Mouse (Mus musculus) thymus, adult 18-20 months (tissue): ENCODE measurements at regions not wholly inside any gene's neighbourhood (a gene's known extent, or its start where the extent isn't known, plus 50 kb on each side); places are given as distances from the start of the nearest gene placed in this dataset.

Experiments used
- DNase-seq, 2 experiments: peaks; one replicate each; pipeline ENCODE4 v3.0.0; 2022; ENCODE audit warnings: mixed read lengths in 2 of 2

DNA sequence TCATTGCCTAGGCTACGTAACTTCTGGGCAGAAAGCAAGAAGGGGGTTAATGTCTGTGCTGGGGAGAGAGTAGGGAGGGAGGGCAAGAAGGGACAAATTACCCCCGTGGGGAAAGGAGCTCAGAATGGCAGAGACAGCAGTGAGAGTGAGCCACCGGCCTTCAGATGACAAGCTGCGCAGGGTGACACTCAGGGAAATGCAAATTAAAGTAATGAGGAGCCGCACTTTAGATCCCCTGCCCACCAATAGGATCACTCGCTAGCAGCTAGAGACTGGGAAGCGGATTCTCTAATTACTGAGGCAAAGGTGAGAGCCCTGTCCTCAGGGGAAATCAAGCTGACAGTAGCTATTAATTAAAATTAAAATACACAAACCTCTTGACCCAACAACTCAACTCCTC is 202.5 kb downstream of the Arhgef10l start:
- DNase-seq, result no peak

DNA sequence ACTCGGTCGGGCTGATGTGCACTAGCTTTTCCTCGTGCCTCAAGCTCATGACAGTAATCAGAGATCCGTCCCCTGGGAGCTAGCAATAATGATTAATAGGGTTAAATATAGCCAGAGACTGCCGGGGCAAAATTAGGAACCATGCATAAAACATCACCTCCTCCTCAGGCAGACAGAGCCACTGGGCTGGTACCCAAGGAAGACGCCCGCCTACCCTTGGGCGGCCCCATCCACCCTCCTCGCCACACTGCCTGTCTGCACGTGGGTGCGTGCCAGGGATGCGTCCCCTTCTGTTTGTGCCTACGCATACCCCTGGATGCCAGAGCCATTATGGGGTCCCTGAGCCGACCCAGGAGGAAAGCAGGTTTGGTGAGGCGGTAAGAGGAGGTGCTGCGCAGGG is 204.5 kb downstream of the Arhgef10l start:
- no peak for DNase-seq

DNA sequence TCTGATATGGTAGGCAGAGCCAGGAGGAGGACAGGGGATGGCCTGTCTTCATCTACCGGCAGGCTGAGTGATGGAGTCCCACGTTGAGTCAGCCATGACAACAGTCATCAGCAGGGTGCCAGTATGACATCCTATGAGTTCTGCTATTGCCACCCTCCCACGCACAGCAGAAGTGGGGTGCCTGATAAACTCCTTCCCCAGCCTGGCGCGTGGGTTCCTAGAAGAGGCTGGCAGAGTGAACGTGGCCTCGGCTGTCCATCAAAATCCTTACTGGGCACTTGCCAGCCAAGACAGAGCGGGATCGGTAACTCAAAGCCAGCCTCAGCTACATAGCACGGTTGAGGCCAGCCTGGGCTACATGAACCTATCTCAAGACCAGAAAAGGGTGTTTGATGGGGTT is 202.5 kb upstream of the Igsf21 start:
- DNase-seq, result no peak

DNA sequence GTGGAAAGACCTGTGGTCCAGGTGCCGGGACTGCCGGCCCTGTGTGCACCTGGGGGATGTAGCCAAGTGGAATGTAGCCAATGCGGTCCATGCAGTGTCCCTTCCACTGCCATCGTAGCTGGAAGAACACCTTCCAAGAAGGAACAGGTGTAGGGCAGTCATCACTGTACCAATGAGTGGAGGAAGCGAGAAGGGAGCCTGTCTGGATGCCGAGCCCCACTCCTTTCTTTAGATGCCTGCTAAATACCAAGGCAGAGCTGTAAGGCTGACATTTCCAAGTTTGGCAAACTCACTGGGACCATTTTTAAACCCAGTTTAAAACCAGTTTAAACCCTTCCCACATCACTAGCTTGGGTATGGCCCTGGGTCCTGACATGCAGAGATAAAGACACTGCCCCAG is 199.9 kb upstream of the Igsf21 start:
- DNase-seq, result no peak

DNA sequence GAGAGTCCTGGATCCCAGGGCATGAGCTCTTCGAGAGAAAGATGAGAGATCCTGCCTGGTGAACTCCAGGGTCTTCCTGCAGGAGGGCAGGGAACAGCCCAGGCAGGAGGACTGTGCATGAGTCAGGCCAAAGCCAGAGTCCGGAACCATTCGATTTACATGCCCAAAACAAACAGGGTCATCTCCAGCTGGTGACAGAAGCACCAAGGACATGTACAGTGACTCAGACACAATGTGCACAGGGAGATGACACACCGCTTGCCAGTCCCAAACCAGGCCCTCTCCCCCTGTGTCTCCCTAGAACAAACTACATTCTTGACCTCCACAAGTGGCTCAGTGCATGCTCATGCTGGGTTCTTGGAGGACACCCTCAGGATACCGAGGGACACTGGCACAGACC is 199.3 kb upstream of the Igsf21 start:
- no peak for DNase-seq

DNA sequence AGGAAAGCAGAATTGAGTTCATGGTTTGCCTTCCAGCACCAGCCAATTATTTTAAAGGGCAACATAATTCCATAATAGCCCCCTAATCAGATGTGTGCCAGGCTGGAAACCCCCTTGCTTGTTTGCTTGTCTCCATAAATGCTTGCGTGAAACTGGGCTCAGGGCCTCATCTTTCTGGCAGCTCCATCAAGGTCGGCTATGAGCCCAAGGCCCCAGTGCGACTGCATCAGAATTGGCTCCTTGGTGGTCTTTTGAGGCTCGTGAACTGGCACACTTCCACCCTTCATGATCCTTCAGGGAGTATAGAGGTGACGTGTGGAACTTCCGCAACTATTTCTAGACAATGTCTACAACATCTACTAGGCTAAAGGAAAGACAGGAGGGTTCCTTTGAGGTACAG is 196.6 kb upstream of the Igsf21 start:
- no peak for DNase-seq

DNA sequence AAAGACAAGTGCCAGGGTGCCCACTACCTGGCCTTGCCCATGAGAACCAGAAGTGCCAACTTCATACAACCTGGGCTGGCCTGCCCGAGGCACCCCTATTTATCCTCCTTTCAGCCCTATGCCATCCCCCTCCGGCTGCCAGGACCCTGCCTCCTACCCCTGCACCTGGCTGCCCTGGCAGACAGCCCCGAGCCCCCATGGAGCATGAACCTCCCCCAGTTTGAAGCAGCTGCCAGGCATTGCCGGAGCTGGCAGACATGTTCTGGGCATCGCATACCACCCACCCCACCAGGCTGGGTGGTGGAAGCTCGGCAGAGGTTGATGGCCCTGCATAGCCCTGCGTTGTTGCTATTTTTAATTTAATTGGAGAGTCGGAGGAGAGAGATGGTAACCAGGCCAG is 195.2 kb upstream of the Igsf21 start:
- DNase-seq, result no peak

DNA sequence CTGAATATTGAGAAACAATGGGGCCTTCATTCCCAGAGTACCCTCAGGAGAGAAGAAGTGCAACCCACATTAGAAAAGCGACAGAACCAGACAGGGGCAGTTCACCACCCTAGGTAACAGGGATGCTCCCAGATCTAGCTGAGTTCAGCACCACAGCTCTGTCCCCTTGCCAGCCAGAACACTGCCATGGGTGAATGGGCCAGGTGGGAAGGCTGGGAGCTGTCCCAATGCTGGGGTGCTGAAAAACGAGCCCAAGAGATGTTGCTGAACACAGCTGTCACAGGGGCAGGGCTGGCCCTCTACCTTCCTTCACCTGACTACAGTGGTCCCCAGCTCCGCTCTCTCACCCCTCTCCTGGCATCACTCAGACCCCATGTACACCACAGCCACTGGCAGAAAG is 193.3 kb upstream of the Igsf21 start:
- DNase-seq, result no peak

DNA sequence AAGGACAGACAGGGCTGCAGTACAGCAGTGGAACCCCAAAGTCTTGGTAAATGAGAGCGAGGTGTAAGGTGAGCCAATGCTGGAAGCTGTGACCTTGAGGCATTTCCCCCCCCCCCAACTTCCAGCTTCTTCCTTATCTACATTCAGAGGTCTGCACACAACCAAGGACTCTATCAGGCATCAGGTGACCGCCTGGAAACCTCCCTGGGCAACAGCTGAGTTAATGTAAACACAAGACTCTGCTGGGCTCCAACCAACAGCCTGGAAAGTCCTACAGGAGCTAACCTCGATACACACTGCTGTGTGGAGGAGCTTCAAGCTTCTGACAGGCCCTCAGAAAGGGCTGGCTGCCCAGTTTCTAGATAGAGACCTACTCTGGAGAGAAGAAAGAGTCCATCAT is 189.4 kb upstream of the Igsf21 start:
- DNase-seq, result no peak

DNA sequence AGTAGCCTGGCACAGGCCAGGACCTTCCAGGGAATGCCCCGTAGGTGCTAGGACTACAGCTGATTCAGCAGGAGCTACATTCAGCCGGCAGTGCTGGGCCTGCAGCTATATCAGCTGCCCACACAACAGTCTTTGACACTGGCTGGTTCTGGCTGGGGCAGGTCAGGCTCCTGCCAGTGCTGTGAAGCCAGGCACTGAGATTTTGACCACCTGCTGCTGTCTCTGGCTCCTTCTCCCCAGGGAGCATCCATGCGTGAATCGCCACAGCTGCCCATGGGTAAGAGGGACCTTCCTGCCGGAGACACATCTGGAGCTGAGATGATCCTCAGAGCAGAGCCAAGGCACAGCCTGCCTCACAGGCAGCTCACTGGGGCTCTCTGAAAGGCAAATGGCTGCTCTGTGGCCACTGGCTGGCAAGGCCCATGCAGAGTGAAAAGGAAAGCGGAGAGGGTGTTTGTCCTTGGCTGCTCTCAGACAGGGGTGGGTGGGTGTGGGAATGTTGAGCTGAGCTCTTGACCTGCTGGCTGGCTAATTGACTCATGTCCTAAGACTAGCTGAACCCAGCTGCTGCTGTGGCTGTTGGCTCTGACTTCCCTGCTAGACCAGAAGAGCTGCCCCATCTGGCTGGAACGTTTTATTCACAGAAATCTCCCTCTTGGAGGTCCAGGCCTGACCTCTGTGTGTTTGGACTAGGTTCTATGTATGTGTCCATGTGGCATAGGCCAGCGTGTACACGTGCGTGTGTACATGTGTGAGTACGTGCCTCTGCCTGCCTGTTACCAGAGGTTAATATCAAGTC is 187.4 kb upstream of the Igsf21 start:
- no peak for DNase-seq

DNA sequence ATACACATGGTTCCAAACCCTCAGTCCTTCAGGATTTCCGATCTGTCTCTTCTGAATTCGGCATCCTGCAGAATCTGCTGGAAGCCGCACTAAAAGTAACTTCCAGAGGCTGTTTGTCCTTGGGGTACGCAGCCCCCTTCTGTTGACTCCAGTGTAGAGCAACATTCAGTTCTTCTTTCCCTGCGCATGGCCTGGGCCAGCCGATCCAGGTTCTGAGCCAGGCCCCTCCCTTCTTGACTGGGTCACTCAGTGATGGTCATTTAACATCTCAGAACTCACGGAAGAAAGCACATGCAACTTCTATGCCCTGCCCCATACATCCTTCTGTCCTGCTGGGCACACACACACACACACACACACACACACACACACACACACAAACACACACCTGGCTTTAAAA is 185.5 kb upstream of the Igsf21 start:
- no peak for DNase-seq

DNA sequence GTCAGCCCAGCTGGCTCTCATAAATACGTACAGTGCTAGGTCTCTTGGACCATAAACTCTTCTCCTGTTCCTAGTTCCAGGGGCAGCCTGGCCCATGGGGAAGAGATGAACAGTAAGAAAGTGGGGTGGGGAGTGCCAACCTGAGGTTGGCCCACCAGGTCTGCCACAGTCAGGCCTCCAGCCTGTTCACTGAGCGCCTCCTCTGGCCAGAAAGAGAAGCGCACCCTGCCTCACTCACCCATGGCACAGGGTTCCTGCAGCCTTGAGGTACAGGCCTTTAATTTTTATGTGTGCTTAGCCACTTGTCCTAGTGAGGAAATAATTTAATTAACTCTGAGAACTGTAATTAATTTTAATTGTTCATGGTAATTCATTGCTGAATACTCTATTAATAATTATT is 180.5 kb upstream of the Igsf21 start:
- no peak for DNase-seq

DNA sequence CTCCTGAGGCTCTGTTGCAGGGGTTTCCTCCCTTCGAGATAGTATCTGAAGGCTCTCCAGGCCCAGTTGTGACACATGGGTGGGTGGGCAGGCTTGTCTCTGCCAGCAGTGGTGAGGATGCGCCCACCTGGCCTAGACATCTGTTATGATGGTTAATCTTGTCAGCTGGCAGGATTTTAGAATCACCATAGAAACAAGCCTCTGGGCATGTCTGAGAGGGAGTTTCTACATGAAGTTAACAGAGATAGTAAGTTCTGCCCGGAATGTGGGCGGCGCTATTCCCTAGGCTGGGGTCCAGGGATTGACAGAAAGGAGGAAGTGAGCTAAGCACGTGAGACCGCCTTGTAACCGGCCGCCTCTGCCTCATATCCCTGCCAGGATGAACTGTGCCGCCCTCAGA is 177.2 kb upstream of the Igsf21 start:
- DNase-seq, result no peak

DNA sequence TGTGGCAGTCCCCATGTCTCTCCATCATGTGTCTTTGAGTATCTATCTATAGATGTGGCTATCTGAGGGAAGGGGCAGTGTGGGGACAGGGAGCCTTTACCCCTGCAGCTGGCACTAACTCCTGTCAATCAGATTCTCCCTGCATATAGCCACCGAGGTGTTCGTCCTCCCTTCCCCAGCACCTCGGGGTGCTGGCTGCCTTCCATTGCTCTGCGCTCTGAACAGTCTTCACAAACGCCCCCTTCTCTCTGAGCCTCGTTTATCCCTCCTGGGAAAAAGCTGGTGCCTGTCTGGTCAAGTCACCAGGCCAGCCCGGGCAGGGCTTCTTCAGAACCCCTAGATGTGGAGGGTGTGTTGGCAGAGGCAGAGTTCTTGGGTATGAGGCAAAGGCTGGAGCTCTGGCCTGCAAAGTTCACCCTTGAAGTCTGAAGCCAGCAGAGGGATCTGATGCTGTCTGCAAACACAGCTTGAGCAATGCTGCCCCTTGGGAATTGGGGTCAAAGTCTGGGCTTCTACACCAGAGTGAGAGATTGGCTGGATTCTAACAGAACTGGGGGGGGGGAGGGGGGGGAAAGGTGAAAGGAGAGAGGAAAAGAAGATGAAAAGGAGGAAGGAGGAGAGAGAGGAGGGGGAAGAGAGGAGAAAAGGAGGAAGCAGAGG is 175.5 kb upstream of the Igsf21 start:
- DNase-seq, result no peak

DNA sequence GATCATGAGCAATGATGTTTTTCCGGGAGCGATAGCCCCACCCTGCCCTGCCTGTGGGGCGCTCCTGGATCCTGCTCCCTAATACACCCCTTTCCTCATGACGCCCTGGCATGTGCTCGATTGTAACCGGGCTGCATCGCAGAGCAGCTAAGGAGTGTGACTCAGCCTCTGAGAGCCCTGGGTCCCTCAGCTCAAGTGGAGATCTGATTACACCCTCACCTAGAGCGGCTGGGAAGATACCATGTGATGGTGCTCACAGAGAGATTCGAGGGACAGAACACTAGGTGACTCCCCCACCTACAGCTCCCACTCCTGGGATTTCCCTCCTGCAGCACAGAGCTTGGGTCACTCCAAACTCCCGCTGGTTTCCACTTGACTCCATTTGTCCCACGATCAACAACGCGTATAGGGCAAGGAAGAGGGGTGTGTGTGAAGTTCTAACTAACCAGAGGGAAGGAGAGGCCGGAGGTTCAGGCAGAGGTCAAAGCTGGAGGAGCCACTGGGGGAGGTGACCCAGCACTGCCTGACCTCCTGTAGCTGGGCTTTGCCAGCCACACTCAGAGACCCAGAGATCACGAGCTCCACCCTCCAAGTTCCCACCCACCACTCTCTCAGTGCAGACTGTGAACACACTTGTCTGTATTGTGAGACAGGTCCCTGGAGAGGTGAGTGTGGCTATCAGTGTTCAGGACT is 173.3 kb upstream of the Igsf21 start:
- no peak for DNase-seq

DNA sequence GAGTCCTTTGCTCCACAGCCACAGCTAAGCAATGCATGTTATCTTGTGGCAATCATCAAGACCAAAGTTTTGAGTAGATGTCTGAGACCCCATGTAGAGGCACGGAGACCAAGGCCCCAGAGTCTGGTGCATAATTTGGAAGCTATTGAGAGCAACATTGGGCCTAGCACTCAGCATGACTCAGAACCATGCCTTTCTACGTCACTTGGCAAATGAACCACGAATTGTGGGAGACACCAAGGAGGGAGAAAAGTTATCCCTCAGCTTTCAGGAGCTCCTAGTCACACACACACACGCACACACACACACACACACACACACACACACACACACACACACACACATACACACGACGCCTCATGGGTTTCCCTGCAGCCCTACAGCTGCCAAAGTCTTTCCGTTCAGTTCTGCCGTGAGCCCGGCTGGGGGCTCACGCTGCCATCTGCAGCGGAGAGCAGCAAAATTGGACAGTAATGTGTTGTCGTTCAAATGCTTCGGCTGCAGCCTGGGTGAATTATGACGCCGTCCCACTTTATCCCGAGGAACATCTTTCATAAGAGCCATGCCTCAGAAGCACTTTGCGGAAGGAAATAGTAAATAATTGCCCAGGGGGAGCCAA is 165.8 kb upstream of the Igsf21 start:
- DNase-seq, result no peak

DNA sequence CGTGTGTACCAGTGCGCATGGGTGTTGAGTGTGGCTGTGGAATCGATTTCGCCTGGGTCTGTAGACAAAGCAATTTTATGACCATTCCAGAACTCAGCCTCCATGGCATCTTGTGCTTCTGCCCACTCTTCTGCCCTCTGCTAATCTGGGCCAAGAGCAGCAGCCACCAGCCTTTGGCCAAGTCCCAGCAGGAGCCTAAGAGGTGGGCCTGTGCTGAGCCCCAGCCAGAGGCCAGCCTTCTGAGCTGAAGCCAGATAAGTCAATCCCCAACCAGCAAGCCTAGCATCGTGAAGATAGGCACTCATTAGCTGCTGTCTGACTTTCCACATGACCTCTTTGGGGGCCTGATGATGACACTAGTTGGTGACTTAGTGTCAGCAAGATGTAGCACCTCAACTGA is 161.9 kb upstream of the Igsf21 start:
- DNase-seq, result no peak

DNA sequence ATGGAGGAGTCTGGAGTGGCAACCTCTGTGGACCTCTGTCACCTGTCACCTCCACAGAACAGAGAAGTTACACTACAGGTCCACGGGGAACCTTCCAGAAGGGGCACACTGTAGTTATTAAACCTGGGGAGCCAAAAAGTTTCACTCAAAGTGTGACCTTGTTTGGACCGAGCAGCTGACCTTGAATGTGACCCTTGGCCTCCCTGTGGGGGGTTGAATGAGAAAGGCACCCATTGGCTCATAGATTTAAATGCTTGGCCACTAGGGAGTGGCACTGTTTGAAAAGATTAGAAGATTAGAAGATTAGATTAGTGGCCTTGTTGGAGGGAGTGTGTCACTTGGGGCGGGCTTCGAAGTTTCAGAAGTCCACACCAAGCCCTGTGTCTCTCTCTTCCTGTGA is 160.3 kb upstream of the Igsf21 start:
- DNase-seq, result no peak

DNA sequence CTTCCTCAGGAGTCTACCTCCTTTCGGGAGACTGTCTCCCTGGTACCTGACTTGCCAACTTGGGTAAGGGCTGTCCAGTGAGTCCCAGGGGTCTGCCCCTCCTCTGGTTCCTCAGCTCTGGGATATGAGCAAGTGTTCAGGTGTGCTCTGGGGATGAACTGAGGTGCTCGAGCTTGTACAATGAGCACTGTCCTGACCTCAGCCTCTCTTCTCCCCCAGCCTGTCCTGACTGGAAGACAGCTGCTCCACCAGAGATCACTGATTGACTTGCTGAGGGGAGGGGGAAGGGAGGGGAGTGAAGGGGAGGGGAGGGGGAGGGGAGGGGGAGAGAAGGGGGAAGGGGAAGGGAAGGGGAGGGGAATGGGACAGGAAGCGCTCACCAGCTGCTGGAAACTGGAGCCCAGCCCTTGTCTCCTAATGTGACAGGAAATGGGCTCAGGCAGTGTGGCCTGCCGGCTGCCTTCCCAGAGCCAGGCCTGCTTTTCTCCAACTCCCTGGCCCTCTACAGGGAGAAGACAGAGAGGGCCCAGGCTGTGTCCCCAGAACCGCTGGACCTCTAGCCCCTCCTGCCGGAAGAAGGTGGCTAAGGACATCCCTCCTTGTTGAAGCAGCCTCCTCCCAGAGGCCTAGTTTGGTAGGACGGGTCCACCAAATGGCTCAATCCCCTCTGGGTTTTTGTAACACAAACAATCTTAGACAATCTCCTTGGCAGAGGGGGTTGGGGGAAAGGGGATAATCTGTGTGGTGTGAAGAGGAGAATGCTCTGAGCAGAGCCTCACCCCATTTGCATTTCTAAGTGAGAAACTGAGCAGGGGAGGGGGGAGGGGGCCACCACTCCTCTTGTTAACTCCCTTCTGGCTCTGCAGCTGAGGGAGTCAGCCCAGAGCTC is 159.7 kb upstream of the Igsf21 start:
- no peak for DNase-seq

DNA sequence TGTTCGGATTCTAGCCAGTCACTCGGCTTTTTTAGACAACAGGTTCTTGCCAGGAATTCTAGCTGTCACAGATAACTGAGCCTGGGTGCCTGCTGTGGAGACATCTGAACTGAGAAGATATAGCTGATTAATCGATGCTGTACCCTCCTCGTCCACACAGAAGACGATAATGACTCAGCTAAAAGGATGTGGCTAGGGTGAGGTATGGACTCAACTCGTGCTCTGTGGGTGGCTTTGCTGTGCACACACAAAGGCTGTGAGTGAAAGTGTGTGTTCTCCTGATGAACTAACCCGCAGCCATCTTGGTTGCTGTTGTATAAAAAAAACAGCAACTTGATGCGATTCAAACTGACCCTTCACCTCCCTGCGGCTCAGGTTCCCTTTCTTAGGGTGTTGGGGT is 158.8 kb upstream of the Igsf21 start:
- DNase-seq, result no peak

DNA sequence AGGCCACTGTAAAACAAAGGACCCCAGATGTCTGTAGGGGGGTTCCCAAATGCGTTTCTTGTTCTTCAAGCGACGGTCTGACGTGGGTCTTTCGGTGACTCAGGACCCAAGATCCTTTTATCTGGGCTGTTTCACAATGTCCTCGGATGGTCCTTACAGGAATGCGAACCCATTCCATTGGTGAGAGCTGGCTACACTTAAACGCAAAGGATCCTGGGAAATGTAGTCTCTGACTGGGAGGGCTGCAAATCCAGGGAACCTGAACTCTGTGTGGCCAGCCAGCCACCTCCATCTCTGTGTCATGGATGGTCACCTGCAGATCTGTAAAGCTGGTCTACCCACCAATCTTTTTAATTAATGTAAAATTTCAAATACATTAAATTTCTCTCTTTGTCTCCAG is 156.5 kb upstream of the Igsf21 start:
- no peak for DNase-seq

DNA sequence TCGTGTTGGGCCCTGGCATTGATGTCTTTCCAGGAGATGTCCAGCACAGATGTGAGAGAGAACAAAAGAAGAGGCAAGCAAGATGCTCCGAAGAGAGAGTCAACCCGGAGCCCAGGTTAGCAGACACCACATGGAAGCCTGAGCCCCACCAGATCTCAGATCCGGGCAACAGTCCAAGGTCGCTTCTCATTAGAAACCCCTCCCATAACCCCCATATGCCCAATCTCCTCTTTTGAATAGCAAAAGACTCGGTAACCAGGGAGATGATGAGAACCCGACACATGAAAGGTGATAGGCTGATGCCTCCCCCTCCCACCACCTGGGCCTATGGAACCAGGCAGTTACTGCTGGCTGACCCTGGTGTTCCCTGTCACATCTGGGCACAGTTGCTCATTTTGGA is 155.7 kb upstream of the Igsf21 start:
- no peak for DNase-seq

DNA sequence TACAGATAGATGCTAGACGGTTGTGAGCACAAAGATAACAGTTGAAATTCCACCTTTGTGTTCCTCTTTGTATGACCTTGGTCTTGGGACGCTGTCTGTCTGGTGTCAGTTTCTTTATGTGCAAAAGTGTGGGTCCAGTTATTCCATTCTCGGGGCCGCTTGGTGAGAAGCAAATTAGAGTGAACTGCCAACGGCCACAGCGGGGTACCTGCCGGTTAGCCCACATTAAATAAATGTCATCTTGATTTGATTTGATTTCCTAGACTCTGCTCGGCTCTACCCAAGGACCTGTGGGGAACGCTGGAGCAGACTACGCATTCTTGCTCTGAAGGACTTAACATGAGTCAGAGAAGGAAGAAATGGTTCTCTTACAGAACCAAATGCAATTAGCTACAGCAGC is 155.0 kb upstream of the Igsf21 start:
- DNase-seq, result no peak
